Mouse (Mus musculus) retina, postnatal 7 days (tissue): Measurements from ENCODE around the gene Ddx51.

Experiments used
- DNase-seq: peaks from one replicate; pipeline ENCODE4 v3.0.0-alpha.2; 2012; ENCODE audit warnings: low read depth, low spot score

Ddx51 gene

GRCm38 (mm10) chr5:110652719-110653648, at the start of gene Ddx51, which contains the start of gene Noc4l:
Gene Ddx51 (plus strand): TSS chr5:110653451.
Gene Noc4l (minus strand): TSS chr5:110653417.
- DNase-seq, result peak; percentile 95

GRCm38 (mm10) chr5:110604311-110604710, 48.9 kb upstream of the Ddx51 start:
- DNase-seq, result no peak

- no peak for DNase-seq
These were observed 47.6 kb upstream of the Ddx51 start for GRCm38 (mm10) chr5:110605531-110606221.

- no peak for DNase-seq
These were observed 45.5 kb upstream of the Ddx51 start for GRCm38 (mm10) chr5:110607767-110608166.

GRCm38 (mm10) chr5:110608336-110608735, 44.9 kb upstream of the Ddx51 start:
- DNase-seq, result no peak

- no peak for DNase-seq
These were observed 44.3 kb upstream of the Ddx51 start for GRCm38 (mm10) chr5:110608941-110609340.

- no peak for DNase-seq
These were observed 43.8 kb upstream of the Ddx51 start for GRCm38 (mm10) chr5:110609425-110609824.

- DNase-seq, result no peak
These were observed 43.4 kb upstream of the Ddx51 start for GRCm38 (mm10) chr5:110609868-110610267.

- DNase-seq, result no peak
These were observed 42.8 kb upstream of the Ddx51 start for GRCm38 (mm10) chr5:110610484-110610883.

GRCm38 (mm10) chr5:110611435-110612158, 41.7 kb upstream of the Ddx51 start:
- no peak for DNase-seq

GRCm38 (mm10) chr5:110619226-110619625, 34.0 kb upstream of the Ddx51 start:
- no peak for DNase-seq

- no peak for DNase-seq
These were observed 28.9 kb upstream of the Ddx51 start for GRCm38 (mm10) chr5:110624319-110624718.

GRCm38 (mm10) chr5:110627351-110627750, 25.9 kb upstream of the Ddx51 start:
- no peak for DNase-seq

- DNase-seq, result no peak
These were observed 25.1 kb upstream of the Ddx51 start for GRCm38 (mm10) chr5:110628156-110628555.

GRCm38 (mm10) chr5:110629525-110630120, 23.6 kb upstream of the Ddx51 start:
- no peak for DNase-seq

- DNase-seq, result peak; percentile 40
These were observed 17.1 kb upstream of the Ddx51 start for GRCm38 (mm10) chr5:110635951-110636707.

- DNase-seq, result no peak
These were observed 14.8 kb upstream of the Ddx51 start for GRCm38 (mm10) chr5:110638306-110639074.

- peak; percentile 57 for DNase-seq
These were observed 13.8 kb upstream of the Ddx51 start for GRCm38 (mm10) chr5:110639459-110639858.

GRCm38 (mm10) chr5:110646377-110646776, 6.9 kb upstream of the Ddx51 start:
- no peak for DNase-seq

GRCm38 (mm10) chr5:110653686-110654085, 435 bp downstream of the Ddx51 start:
- DNase-seq, result no peak
